ENCODE assay signal across 30 mouse cellular contexts in the genomic region with DNA sequence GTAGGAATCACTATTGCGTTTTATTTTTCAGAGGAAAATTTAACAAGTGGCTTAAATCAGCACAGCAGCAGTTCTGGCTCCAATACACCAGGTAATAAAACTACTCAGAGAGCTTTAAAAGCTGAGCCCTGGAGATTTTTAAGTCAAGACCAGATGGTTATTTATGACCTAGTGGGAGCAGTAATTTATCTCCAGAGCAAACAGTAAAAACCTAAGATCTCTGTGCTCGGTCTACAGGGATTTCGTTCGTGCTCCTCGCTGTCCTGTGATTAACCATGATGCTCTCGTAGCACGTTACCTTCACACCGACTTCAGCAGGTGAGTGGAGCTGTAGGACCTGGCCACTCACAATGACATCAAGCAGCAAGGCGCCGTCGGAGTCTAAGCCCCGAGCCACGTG.
DNase-seq lines count a peak whose midpoint lies in the region; ATAC-seq lines count a peak whose summit lies in the region.
"Had no signal": no experiment of that assay in that cellular context is flagged by ENCODE, and none has a peak within 500 bp of the region (broad histone marks: within the 10 kb centered on the region; RNA-seq: fewer than 3 reads in every experiment).

No protein-coding gene starts in this region.

- no peak overlapping the region for H3K27ac ChIP-seq in intestine, embryonic 14.5 days (ENCODE audit: low read depth)
- no peak overlapping the region for H3K27ac ChIP-seq in intestine, embryonic 16.5 days (ENCODE audit: low read length)
- H3K27ac ChIP-seq in neural tube, embryonic 12.5 days = no peak overlapping the region
- peak overlapping the region; percentile 49; the same call in 1 of the 2 replicates for H3K27ac ChIP-seq in limb, embryonic 13.5 days
- H3K27ac ChIP-seq: embryonic facial prominence, embryonic 13.5 days; forebrain, embryonic 10.5 days; forebrain, embryonic 15.5 days; heart, adult 2 months; hindbrain, embryonic 14.5 days; limb, embryonic 15.5 days; liver, embryonic 13.5 days; midbrain, embryonic 10.5 days had no signal

- no peaks in the 10 kb centered on the region for H3K9me3 ChIP-seq in intestine, embryonic 14.5 days (ENCODE audit: control insufficient read depth, low read length)
- no peaks in the 10 kb centered on the region for H3K9me3 ChIP-seq in intestine, embryonic 16.5 days (ENCODE audit: control insufficient read depth, low read length)
- no peaks in the 10 kb centered on the region for H3K9me3 ChIP-seq in neural tube, embryonic 12.5 days
- H3K9me3 ChIP-seq in limb, embryonic 13.5 days = no peaks in the 10 kb centered on the region
- H3K9me3 ChIP-seq: embryonic facial prominence, embryonic 13.5 days; forebrain, embryonic 10.5 days; forebrain, embryonic 15.5 days; G1E; heart, embryonic 12.5 days; limb, embryonic 15.5 days; liver, embryonic 13.5 days; midbrain, embryonic 10.5 days had no signal

- no peak overlapping the region for H3K4me2 ChIP-seq in intestine, embryonic 14.5 days (ENCODE audit: low read length)
- no peak overlapping the region for H3K4me2 ChIP-seq in intestine, embryonic 16.5 days (ENCODE audit: low read depth, low read length)
- no peak overlapping the region for H3K4me2 ChIP-seq in neural tube, embryonic 12.5 days (replicated peaks)
- H3K4me2 ChIP-seq in limb, embryonic 13.5 days (replicated peaks) = peak overlapping the region; percentile 38
- H3K4me2 ChIP-seq: embryonic facial prominence, embryonic 13.5 days; forebrain, embryonic 15.5 days; heart, embryonic 12.5 days; hindbrain, embryonic 14.5 days; limb, embryonic 15.5 days; liver, embryonic 13.5 days had no signal

- no peak overlapping the region for H3K4me3 ChIP-seq in intestine, embryonic 14.5 days (ENCODE audit: low read depth, low read length)
- H3K4me3 ChIP-seq in intestine, embryonic 16.5 days (ENCODE audit: low read length) = no peak overlapping the region
- no peak overlapping the region for H3K4me3 ChIP-seq in neural tube, embryonic 12.5 days
- H3K4me3 ChIP-seq in limb, embryonic 13.5 days = no peak overlapping the region
- H3K4me3 ChIP-seq: embryonic facial prominence, embryonic 13.5 days; forebrain, embryonic 10.5 days; forebrain, embryonic 15.5 days; heart, adult 2 months; heart, embryonic 12.5 days; limb, embryonic 15.5 days; liver, embryonic 13.5 days; midbrain, embryonic 10.5 days had no signal

- no peak for DNase-seq in intestine, embryonic 14.5 days (ENCODE audit: low spot score)
- no peak for DNase-seq in neural tube, embryonic 10.5 days (ENCODE audit: extremely low spot score, low spot score)
- DNase-seq in frontal cortex, postnatal 14 days (ENCODE audit: low spot score in 2 of 2) = no peak
- no peak for DNase-seq in cerebellum, postnatal 36 days
- DNase-seq: adrenal gland, adult 8-10 months; cerebellum, adult 8-10 months; cerebellum, postnatal 25 days; heart, adult 2 months; heart, postnatal 4 days; kidney, adult 8-10 months; kidney, postnatal 4 days; liver, embryonic 13.5 days; lung, adult 18-20 months; lung, postnatal 4 days; spleen, adult 18-20 months; thymus, postnatal 14 days had no signal

- H3K36me3 ChIP-seq in intestine, embryonic 14.5 days (ENCODE audit: control insufficient read depth, insufficient read depth, low read length) = no peaks in the 10 kb centered on the region
- no peaks in the 10 kb centered on the region for H3K36me3 ChIP-seq in intestine, embryonic 16.5 days (ENCODE audit: control insufficient read depth, insufficient read depth, low read length)
- H3K36me3 ChIP-seq in neural tube, embryonic 12.5 days = no peaks in the 10 kb centered on the region
- H3K36me3 ChIP-seq in limb, embryonic 13.5 days = peaks cover 30% of the 10 kb centered on the region
- H3K36me3 ChIP-seq: forebrain, embryonic 10.5 days; forebrain, embryonic 15.5 days; G1E; liver, embryonic 13.5 days; midbrain, embryonic 10.5 days had no signal

- WGBS in intestine, embryonic 14.5 days = 47% methylated on average over 13 of the region's 13 CpGs
- 46% methylated on average over 13 of the region's 13 CpGs for WGBS in intestine, embryonic 16.5 days
- WGBS in neural tube, embryonic 12.5 days = 60% methylated on average over 13 of the region's 13 CpGs
- WGBS in limb, embryonic 13.5 days = 18% methylated on average over 13 of the region's 13 CpGs

- 0 out of 2 replicates have a peak, but pooled peaks have one; percentile 15 for ATAC-seq in intestine, embryonic 14.5 days (replicated peaks; ENCODE audit: low FRiP score, low TSS enrichment, low read depth)
- no peak for ATAC-seq in intestine, embryonic 16.5 days
- ATAC-seq in neural tube, embryonic 12.5 days (ENCODE audit: low FRiP score, low read depth) = 0 out of 2 replicates have a peak, but pooled peaks have one; percentile 35
- peak; percentile 74 for ATAC-seq in limb, embryonic 13.5 days (ENCODE audit: low FRiP score, low read depth)
- ATAC-seq: forebrain, embryonic 15.5 days; inflammation-experienced regulatory T-cells, adult 6 months; lung, postnatal 0 days; midbrain, embryonic 16.5 days had no signal

- no peaks in the 10 kb centered on the region for H3K4me1 ChIP-seq in intestine, embryonic 14.5 days (replicated peaks; ENCODE audit: control insufficient read depth, insufficient read depth, low read length)
- no peaks in the 10 kb centered on the region for H3K4me1 ChIP-seq in intestine, embryonic 16.5 days (ENCODE audit: control insufficient read depth, insufficient read depth, low read length)
- H3K4me1 ChIP-seq in neural tube, embryonic 12.5 days = no peaks in the 10 kb centered on the region
- peaks cover 21% of the 10 kb centered on the region for H3K4me1 ChIP-seq in limb, embryonic 13.5 days
- H3K4me1 ChIP-seq: embryonic facial prominence, embryonic 13.5 days; forebrain, embryonic 10.5 days; forebrain, embryonic 15.5 days; heart, embryonic 12.5 days; liver, embryonic 13.5 days; midbrain, embryonic 10.5 days had no signal

- H3K9ac ChIP-seq in intestine, embryonic 14.5 days (ENCODE audit: low read length) = no peak overlapping the region
- H3K9ac ChIP-seq in intestine, embryonic 16.5 days (ENCODE audit: low read depth, low read length) = no peak overlapping the region
- no peak overlapping the region for H3K9ac ChIP-seq in neural tube, embryonic 12.5 days
- no peak overlapping the region for H3K9ac ChIP-seq in limb, embryonic 13.5 days
- H3K9ac ChIP-seq: embryonic facial prominence, embryonic 13.5 days; forebrain, embryonic 15.5 days; heart, embryonic 12.5 days; hindbrain, embryonic 14.5 days; limb, embryonic 15.5 days; liver, embryonic 13.5 days had no signal

- no peaks in the 10 kb centered on the region for H3K27me3 ChIP-seq in intestine, embryonic 14.5 days (replicated peaks; ENCODE audit: control insufficient read depth, insufficient read depth, low read length)
- no peaks in the 10 kb centered on the region for H3K27me3 ChIP-seq in intestine, embryonic 16.5 days (replicated peaks; ENCODE audit: control insufficient read depth, insufficient read depth, low read length)
- H3K27me3 ChIP-seq in neural tube, embryonic 12.5 days (replicated peaks) = no peaks in the 10 kb centered on the region
- no peaks in the 10 kb centered on the region for H3K27me3 ChIP-seq in limb, embryonic 13.5 days
- H3K27me3 ChIP-seq: embryonic facial prominence, embryonic 13.5 days; forebrain, embryonic 15.5 days; heart, embryonic 12.5 days; liver, embryonic 13.5 days had no signal
